ENCODE assay signal across 9 mouse cellular contexts in the genomic region with DNA sequence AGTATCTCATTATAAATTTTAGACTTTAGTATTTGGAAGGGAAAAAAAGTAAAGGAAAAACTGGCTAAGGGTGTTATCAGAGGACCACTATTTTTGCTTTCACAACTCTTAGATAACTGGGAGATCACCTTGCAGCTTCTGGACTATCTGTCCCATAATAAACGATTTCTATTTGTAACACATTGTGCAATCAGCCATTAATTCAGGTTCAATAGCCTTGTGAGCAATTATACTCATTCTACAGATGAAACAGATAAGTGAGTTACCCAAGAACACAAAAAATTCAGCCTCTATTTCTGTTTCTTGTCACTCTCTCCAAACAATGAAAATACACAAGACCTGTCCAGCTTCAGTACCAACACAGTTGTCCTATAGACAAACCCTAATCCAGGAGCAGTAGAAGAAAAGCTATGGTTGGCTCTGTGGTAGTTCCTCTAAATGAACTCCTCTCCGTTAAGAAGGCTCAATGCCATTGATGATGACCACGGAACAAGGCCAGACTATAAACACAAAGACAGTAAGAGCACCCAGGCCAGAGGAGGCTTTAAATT. TPM values are rescaled to one million over a fixed set of nuclear protein-coding genes. Genes with fewer than 3 reads are reported as not detected.
DNase-seq lines count a peak whose midpoint lies in the region; ATAC-seq lines count a peak whose summit lies in the region.
"Had no signal": no experiment of that assay in that cellular context is flagged by ENCODE, and none has a peak within 500 bp of the region (broad histone marks: within the 10 kb centered on the region; RNA-seq: fewer than 3 reads in every experiment).

No protein-coding gene starts in this region.

- no peaks in the 10 kb centered on the region for H3K36me3 ChIP-seq in kidney, embryonic 14.5 days (ENCODE audit: control insufficient read depth, insufficient read depth, low read length)
- H3K36me3 ChIP-seq in embryonic facial prominence, embryonic 13.5 days, result no peaks in the 10 kb centered on the region
- no peaks in the 10 kb centered on the region for H3K36me3 ChIP-seq in hindbrain, embryonic 15.5 days
- no peaks in the 10 kb centered on the region for H3K36me3 ChIP-seq in midbrain, embryonic 14.5 days (ENCODE audit: control insufficient read depth, insufficient read depth, low read length)

- no peaks in the 10 kb centered on the region for H3K9me3 ChIP-seq in kidney, embryonic 14.5 days (ENCODE audit: control insufficient read depth, low read length)
- no peaks in the 10 kb centered on the region for H3K9me3 ChIP-seq in embryonic facial prominence, embryonic 13.5 days
- H3K9me3 ChIP-seq in hindbrain, embryonic 15.5 days, result no peaks in the 10 kb centered on the region
- H3K9me3 ChIP-seq in midbrain, embryonic 14.5 days (ENCODE audit: control insufficient read depth, low read length), result no peaks in the 10 kb centered on the region

- no peaks in the 10 kb centered on the region for H3K4me1 ChIP-seq in kidney, embryonic 14.5 days (ENCODE audit: control insufficient read depth, insufficient read depth, low read length)
- H3K4me1 ChIP-seq in embryonic facial prominence, embryonic 13.5 days, result no peaks in the 10 kb centered on the region
- peaks cover 9% of the 10 kb centered on the region; the same call in 1 of the 2 replicates for H3K4me1 ChIP-seq in hindbrain, embryonic 15.5 days (replicated peaks)
- H3K4me1 ChIP-seq in midbrain, embryonic 14.5 days (ENCODE audit: control insufficient read depth, insufficient read depth, low read length), result peaks cover 9% of the 10 kb centered on the region; the same call in 1 of the 2 replicates

- H3K27me3 ChIP-seq in kidney, embryonic 14.5 days (ENCODE audit: control insufficient read depth, insufficient read depth, low read length), result no peaks in the 10 kb centered on the region
- 0 out of 2 replicates have a peak, but pooled peaks cover 5% of the 10 kb centered on the region for H3K27me3 ChIP-seq in embryonic facial prominence, embryonic 13.5 days
- H3K27me3 ChIP-seq in hindbrain, embryonic 15.5 days, result no peaks in the 10 kb centered on the region
- no peaks in the 10 kb centered on the region for H3K27me3 ChIP-seq in midbrain, embryonic 14.5 days (ENCODE audit: control insufficient read depth, insufficient read depth, low read length)

- H3K4me3 ChIP-seq in kidney, embryonic 14.5 days (ENCODE audit: low read length), result peak overlapping the region; percentile 53; the same call in 1 of the 2 replicates
- H3K4me3 ChIP-seq in embryonic facial prominence, embryonic 13.5 days, result 0 out of 2 replicates have a peak overlapping the region, but pooled peaks have one; percentile 56
- H3K4me3 ChIP-seq in hindbrain, embryonic 15.5 days, result peak overlapping the region; percentile 59
- peak overlapping the region; percentile 54; the same call in 1 of the 2 replicates for H3K4me3 ChIP-seq in midbrain, embryonic 14.5 days (replicated peaks; ENCODE audit: low read depth, low read length)

- no peak overlapping the region for H3K27ac ChIP-seq in kidney, embryonic 14.5 days (ENCODE audit: low read depth, low read length)
- no peak overlapping the region for H3K27ac ChIP-seq in embryonic facial prominence, embryonic 13.5 days
- no peak overlapping the region for H3K27ac ChIP-seq in hindbrain, embryonic 15.5 days (replicated peaks)
- no peak overlapping the region for H3K27ac ChIP-seq in midbrain, embryonic 14.5 days (replicated peaks; ENCODE audit: low read depth, low read length)

- DNase-seq in kidney, postnatal 10 days, result no peak
- no peak for DNase-seq in midbrain, embryonic 14.5 days
- DNase-seq in frontal cortex, postnatal 14 days (ENCODE audit: low spot score in 2 of 2), result no peak
- DNase-seq in spleen, postnatal 36 days (ENCODE audit: low spot score in 2 of 2), result no peak
- DNase-seq: lung, postnatal 10 days had no signal

- H3K4me2 ChIP-seq in kidney, embryonic 14.5 days (replicated peaks; ENCODE audit: low read depth, low read length), result no peak overlapping the region; the same call in 1 of the 2 replicates
- H3K4me2 ChIP-seq in embryonic facial prominence, embryonic 13.5 days, result peak overlapping the region; percentile 58; the same call in 1 of the 2 replicates
- H3K4me2 ChIP-seq in hindbrain, embryonic 15.5 days, result peak overlapping the region; percentile 58
- peak overlapping the region; percentile 60 for H3K4me2 ChIP-seq in midbrain, embryonic 14.5 days (ENCODE audit: low read length)

- no peak overlapping the region for H3K9ac ChIP-seq in kidney, embryonic 14.5 days (ENCODE audit: low read depth, low read length)
- no peak overlapping the region for H3K9ac ChIP-seq in embryonic facial prominence, embryonic 13.5 days
- H3K9ac ChIP-seq in hindbrain, embryonic 15.5 days, result no peak overlapping the region
- H3K9ac ChIP-seq in midbrain, embryonic 14.5 days (replicated peaks; ENCODE audit: low read length), result no peak overlapping the region

- 75% methylated on average over 3 of the region's 3 CpGs for WGBS in kidney, embryonic 14.5 days
- WGBS in embryonic facial prominence, embryonic 13.5 days, result 79% methylated on average over 3 of the region's 3 CpGs
- WGBS in hindbrain, embryonic 15.5 days, result 78% methylated on average over 3 of the region's 3 CpGs
- 73% methylated on average over 3 of the region's 3 CpGs for WGBS in midbrain, embryonic 14.5 days

- no peak for ATAC-seq in kidney, embryonic 14.5 days (ENCODE audit: low FRiP score, low TSS enrichment)
- no peak for ATAC-seq in embryonic facial prominence, embryonic 13.5 days (ENCODE audit: insufficient number of reproducible peaks, insufficient read depth, low FRiP score, low TSS enrichment, low read depth)
- ATAC-seq in hindbrain, embryonic 15.5 days (ENCODE audit: low FRiP score, low read depth), result no peak
- no peak for ATAC-seq in midbrain, embryonic 14.5 days (ENCODE audit: low FRiP score, low TSS enrichment)
- no peak for ATAC-seq in erythroblast, adult 5-6 weeks (replicated peaks; ENCODE audit: low FRiP score, poor library complexity, severe bottlenecking)

RNA-seq across cellular contexts. Expression of a gene that starts 1.7 kb away (rescaled TPM):
- polyA plus RNA-seq in kidney, embryonic 14.5 days (2014; fragmentation: Nextera tagmentation; extraction: Ambion mirVana), result 32.7 and 39.3 TPM in 2 replicates
- polyA plus RNA-seq in embryonic facial prominence, embryonic 13.5 days (2015; fragmentation: Nextera tagmentation; extraction: Ambion mirVana), result 40.6 and 44.0 TPM in 2 replicates
- 47.3 and 48.5 TPM in 2 replicates for polyA plus RNA-seq in hindbrain, embryonic 15.5 days (2015; fragmentation: Nextera tagmentation; extraction: Ambion mirVana)
- 44.1 and 55.1 TPM in 2 replicates for polyA plus RNA-seq in midbrain, embryonic 14.5 days (2014; fragmentation: Nextera tagmentation; extraction: Ambion mirVana)
- total RNA-seq in erythroblast, adult 5-6 weeks (2015; ENCODE audit: low replicate concordance), result 6.9 and 10.0 TPM in 2 replicates
- 1.5 and 4.6 TPM in 2 replicates for total RNA-seq in erythroblast, adult 5-6 weeks (2017; ENCODE audit: low replicate concordance)
